Mouse (Mus musculus): ENCODE results near the gene Map2k1. TPM values are rescaled to one million over a fixed set of nuclear protein-coding genes. Genes with fewer than 3 reads are reported as not detected.
A peak's percentile ranks its signal among the peaks of the same experiment; 100 is the strongest.
"Not testable (repeated sequence)": the region's sequence is repeated elsewhere in the genome, so short reads cannot be mapped to it uniquely, and the experiment has no call there.

The Map2k1 gene
- total RNA-seq, 2 experiments from 2014 or later = 10.1 to 23.3 TPM

DNA sequence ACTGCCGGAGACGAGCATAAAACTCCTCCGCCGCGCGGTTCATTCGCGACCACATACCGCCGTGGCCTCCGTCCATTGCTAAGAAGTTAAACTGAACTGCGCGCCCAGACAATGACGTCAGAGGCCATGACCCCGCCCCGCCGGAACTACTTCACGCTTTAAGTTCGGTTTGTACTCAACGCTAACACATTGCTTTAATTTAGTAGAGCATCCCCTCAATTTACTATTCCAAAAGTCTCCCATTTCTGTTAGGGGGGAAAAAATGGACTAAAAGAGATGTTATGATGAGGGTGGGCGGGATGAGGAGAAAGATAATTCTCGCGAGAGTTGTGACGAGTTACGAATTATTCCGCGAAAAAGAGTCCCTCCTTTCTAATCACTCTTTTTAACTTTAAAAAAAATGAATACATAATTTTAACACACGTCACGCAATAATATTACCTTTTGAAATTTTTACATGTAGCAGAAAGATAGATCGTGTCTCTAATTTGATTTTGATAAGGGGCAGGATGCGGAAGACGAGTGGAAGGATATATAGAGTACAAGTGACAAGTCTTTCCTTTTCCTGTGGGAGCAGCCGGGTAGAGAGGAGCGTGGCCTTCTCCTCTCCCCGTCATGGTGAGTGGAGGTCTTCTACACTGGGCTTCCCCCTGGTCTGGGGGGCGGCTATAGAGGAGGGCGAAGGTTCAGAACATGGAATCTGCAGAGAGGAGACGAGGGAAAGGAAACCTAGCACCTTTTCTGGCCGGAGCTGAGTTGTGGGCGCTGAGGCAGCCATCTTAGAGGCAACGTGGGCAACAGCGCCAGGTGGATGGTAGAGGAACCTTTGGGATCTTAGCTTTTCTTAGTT is 80.4 kb downstream of the Map2k1 start, which contains the start of the genes Zwilch and Rpl4:
TSS of gene Zwilch (minus strand) at position 289 of the 850 bp plus-strand sequence.
TSS of gene Rpl4 (plus strand) at position 560 of the 850 bp plus-strand sequence.
- peak; percentile 90 for ATAC-seq (replicated peaks; ENCODE audit: low FRiP score, poor library complexity, severe bottlenecking)

DNA sequence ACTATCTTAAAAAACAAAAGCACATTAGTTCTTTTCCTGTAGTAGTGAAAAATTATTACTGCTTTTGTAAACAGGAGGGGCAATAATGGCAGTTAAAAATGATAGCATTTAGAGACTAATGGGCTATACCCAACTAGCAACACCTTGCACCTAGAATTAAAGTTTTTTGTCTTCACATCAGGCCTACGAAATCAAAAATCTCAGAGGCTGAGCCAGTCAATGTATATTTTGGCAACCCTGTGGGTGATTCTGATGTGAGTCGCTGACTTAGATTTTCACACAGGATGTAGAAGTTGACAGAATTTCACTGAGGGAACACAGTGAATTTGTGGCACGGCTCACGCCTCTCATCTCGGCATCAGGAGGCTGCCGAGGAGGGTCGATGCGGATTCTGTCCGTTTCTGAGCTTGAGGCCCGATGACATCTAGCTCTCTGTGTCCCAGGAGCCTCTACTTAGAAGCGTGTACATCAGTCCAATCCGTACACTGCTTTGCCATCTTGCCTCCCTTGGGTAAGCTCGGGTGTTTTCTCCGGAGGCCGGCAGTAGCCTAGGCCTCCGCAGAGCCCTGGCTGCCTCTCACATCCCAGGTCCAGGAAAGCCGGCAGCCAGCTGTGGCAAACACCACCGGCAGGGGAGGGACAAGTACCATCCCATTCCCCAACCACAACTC is 81.2 kb downstream of the Map2k1 start:
- peak; percentile 71 for ATAC-seq (replicated peaks; ENCODE audit: low FRiP score, poor library complexity, severe bottlenecking)

DNA sequence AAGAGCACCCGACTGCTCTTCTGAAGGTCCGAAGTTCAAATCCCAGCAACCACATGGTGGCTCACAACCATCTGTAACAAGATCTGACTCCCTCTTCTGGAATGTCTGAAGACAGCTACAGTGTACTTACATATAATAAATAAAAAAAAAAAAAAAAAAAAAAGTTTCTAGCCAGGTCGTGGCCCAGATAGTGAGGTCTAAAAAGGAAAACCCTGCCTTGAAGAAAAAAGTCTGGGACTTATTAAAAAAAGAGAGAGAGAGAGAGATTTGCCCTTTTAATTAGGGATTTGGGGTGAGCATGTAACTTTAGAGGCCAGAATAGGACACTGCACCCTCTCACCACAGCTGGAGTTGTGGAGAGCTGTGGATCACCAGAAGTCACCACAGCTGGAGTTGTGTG is 83.5 kb downstream of the Map2k1 start:
- ATAC-seq (replicated peaks; ENCODE audit: low FRiP score, poor library complexity, severe bottlenecking) = not testable (repeated sequence)

DNA sequence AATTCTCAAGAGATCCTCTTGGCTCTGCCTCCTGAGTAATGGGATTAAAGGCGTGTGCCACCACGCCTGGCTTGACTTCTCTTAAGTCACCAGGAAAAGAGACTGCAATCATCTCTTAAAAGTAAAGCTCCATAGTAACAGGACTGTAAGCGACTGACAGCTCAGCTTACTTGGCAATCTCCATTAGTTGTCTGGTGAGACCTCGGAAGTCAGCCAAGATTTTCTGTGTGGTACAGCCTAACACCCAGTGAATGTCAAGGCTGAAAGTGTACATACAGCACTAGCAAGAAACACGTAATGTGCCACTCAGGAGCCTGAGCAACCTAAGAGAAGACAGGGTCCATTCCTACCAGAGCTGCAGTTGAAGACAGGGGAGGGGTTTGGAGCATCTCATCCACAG is 93.0 kb downstream of the Map2k1 start:
- no peak for ATAC-seq (replicated peaks; ENCODE audit: low FRiP score, poor library complexity, severe bottlenecking)

DNA sequence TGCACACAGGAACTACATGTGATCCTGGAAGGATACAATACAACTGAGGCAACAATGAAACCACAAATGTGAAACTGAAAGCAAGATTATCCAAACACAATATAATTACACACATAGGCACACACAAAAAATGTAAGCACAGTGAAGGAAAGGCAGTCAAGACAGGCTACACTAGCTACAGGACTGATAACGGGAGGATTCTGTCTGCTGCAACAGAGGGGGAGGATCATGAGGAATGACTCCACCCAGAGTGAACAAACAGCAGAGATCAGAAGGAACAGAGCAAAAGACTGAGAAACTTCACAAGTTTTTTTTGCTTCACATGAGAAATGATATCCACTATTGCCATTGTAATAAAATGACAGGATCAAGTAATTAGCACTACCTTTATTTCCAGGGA is 96.8 kb downstream of the Map2k1 start:
- ATAC-seq (replicated peaks; ENCODE audit: low FRiP score, poor library complexity, severe bottlenecking) = peak; percentile 52

DNA sequence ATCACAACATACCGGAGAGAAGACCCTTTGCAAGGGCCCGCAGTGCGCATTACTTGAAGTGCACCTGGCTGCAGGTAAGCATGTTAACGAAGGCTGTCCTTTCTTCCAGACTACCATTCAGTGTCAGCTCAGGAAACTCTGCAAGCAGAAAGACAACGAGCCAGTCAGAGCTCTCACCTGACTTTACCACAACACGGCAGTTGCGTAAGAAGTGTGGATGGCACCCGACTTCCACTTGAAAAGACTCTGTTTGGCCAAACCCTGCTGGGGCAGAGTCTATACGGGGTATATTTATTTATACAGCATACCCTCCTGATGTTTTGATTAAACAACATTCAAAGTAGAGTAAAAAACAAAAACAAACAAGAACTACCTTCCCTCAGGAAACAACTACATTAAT is 113.6 kb downstream of the Map2k1 start:
- ATAC-seq (replicated peaks; ENCODE audit: low FRiP score, poor library complexity, severe bottlenecking) = no peak

DNA sequence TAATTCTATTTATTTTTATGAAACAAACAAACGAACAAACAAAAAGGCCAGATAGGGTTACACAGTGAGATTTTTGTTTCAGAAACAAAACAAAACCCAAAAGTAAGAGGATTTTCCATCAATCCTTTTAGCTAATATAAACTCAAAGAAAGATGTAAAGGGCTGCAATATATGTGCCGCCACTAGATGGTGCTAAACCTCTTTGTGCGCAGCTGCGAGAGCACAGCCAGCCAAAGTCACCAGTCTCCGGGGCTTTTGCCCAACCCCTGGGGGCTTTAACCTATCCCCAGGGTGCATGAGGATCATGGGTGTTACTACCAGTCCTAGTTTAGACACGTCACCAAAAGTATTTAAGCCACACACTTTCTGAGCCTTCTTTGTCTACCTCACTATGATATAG is 114.5 kb downstream of the Map2k1 start:
- not testable (repeated sequence) for ATAC-seq (replicated peaks; ENCODE audit: low FRiP score, poor library complexity, severe bottlenecking)

Other genes starting within 250 kb of the Map2k1 start
- gene Smad6, start 231.6 kb downstream of the Map2k1 start, total RNA-seq (2015; ENCODE audit: low replicate concordance) = not detected in 2 replicates
- 0.39 TPM in 1 of 2 replicates, not detected in the other for gene Smad6, start 231.6 kb downstream of the Map2k1 start, total RNA-seq (2017; ENCODE audit: low replicate concordance)
- not detected in 2 replicates for gene Lctl, start 136.5 kb downstream of the Map2k1 start, total RNA-seq (2015; ENCODE audit: low replicate concordance)
- not detected in 2 replicates for gene Lctl, start 136.5 kb downstream of the Map2k1 start, total RNA-seq (2017; ENCODE audit: low replicate concordance)
- 90.5 and 94.3 TPM in 2 replicates for gene Zwilch, start 80.5 kb downstream of the Map2k1 start, total RNA-seq (2015; ENCODE audit: low replicate concordance)
- gene Zwilch, start 80.5 kb downstream of the Map2k1 start, total RNA-seq (2017; ENCODE audit: low replicate concordance) = 234 and 281 TPM in 2 replicates
- gene Rpl4, start 80.3 kb downstream of the Map2k1 start, total RNA-seq (2015; ENCODE audit: low replicate concordance) = 955 and 1,003 TPM in 2 replicates
- gene Rpl4, start 80.3 kb downstream of the Map2k1 start, total RNA-seq (2017; ENCODE audit: low replicate concordance) = 556 and 679 TPM in 2 replicates
- 7.9 and 20.5 TPM in 2 replicates for gene Snapc5, start 74.4 kb downstream of the Map2k1 start, total RNA-seq (2015; ENCODE audit: low replicate concordance)
- 10.8 and 15.1 TPM in 2 replicates for gene Snapc5, start 74.4 kb downstream of the Map2k1 start, total RNA-seq (2017; ENCODE audit: low replicate concordance)
- gene Uchl4, start 18.4 kb downstream of the Map2k1 start, total RNA-seq (2015; ENCODE audit: low replicate concordance) = not detected in 2 replicates
- 0.15 TPM in 1 of 2 replicates, not detected in the other for gene Uchl4, start 18.4 kb downstream of the Map2k1 start, total RNA-seq (2017; ENCODE audit: low replicate concordance)
- 185 and 187 TPM in 2 replicates for gene Tipin, start 27.9 kb upstream of the Map2k1 start, total RNA-seq (2015; ENCODE audit: low replicate concordance)
- gene Tipin, start 27.9 kb upstream of the Map2k1 start, total RNA-seq (2017; ENCODE audit: low replicate concordance) = 132 and 168 TPM in 2 replicates
- 6.3 and 9.7 TPM in 2 replicates for gene Dis3l, start 87.7 kb upstream of the Map2k1 start, total RNA-seq (2015; ENCODE audit: low replicate concordance)
- 10.4 and 11.1 TPM in 2 replicates for gene Dis3l, start 87.7 kb upstream of the Map2k1 start, total RNA-seq (2017; ENCODE audit: low replicate concordance)
- gene Megf11, start 132.0 kb upstream of the Map2k1 start, total RNA-seq (2015; ENCODE audit: low replicate concordance) = not detected in 2 replicates
- 0.64 TPM in 1 of 2 replicates, not detected in the other for gene Megf11, start 132.0 kb upstream of the Map2k1 start, total RNA-seq (2017; ENCODE audit: low replicate concordance)

Measured in erythroid progenitor cell, adult 5-6 weeks (primary cell).